Mouse (Mus musculus): ENCODE data around the gene Mcmbp. TPM values are rescaled to one million over a fixed set of nuclear protein-coding genes. Genes with fewer than 3 reads are reported as not detected.

Gene Mcmbp
- total and polyA plus RNA-seq, 3 experiments: 44.6 to 91.1 TPM; not detected in 1

- no peaks in the 10 kb centered on the region for H3K27me3 ChIP-seq (ENCODE audit: control insufficient read depth in 1 of 2, insufficient read depth in 2 of 2, low read length in 2 of 2)
- H3K36me3 ChIP-seq (ENCODE audit: control insufficient read depth in 1 of 2, insufficient read depth in 2 of 2, low read length in 2 of 2): peaks cover 18 to 33% of the 10 kb centered on the region in 2 experiments
- H3K79me2 ChIP-seq (ENCODE audit: control insufficient read depth, insufficient read depth, low read length, poor library complexity): peaks cover 43% of the 10 kb centered on the region
- peaks cover 8 to 27% of the 10 kb centered on the region in 2 experiments for H3K4me1 ChIP-seq (ENCODE audit: control insufficient read depth in 1 of 2, insufficient read depth in 2 of 2, low read length in 2 of 2)
- no peak for DNase-seq (ENCODE audit: low read depth, low spot score)
- no peak for TF ChIP-seq NELFE (IDR thresholded peaks at IDR 0.05; ENCODE audit: low read depth, low read length)
- no peak for TF ChIP-seq MXI1 (IDR thresholded peaks at IDR 0.05; ENCODE audit: low read depth, low read length)
- TF ChIP-seq BHLHE40 (IDR thresholded peaks at IDR 0.05; ENCODE audit: borderline replicate concordance, low read depth, low read length): no peak
- TF ChIP-seq MAZ (IDR thresholded peaks at IDR 0.05; ENCODE audit: low read depth, low read length): no peak
- no peak for TF ChIP-seq RCOR1 (IDR thresholded peaks at IDR 0.05; ENCODE audit: low read depth, low read length)
- TF ChIP-seq CHD2 (IDR thresholded peaks at IDR 0.05; ENCODE audit: low read length): no peak
- no peak for TF ChIP-seq UBTF (IDR thresholded peaks at IDR 0.05; ENCODE audit: borderline replicate concordance, insufficient read depth, low read depth, low read length)
- TF ChIP-seq ETS1 (IDR thresholded peaks at IDR 0.05; ENCODE audit: low read depth, low read length): no peak
- no peak for TF ChIP-seq JUND (IDR thresholded peaks at IDR 0.05; ENCODE audit: low read depth, low read length)
- TF ChIP-seq E2F4 (IDR thresholded peaks at IDR 0.05; ENCODE audit: borderline replicate concordance, low read depth, low read length): no peak
- TF ChIP-seq TAL1 (IDR thresholded peaks at IDR 0.05; ENCODE audit: low read length): no peak
- TF ChIP-seq POLR2AphosphoS2 (IDR thresholded peaks at IDR 0.05; ENCODE audit: low read length): no peak
- no peak for TF ChIP-seq KAT2A (conservative IDR thresholded peaks at IDR 0.05; ENCODE audit: low read depth, low read length)
- no peak for TF ChIP-seq HCFC1 (IDR thresholded peaks at IDR 0.05; ENCODE audit: low read depth, low read length)
- TF ChIP-seq ZNF384 (IDR thresholded peaks at IDR 0.05; ENCODE audit: low read depth, low read length): no peak
- no peak for TF ChIP-seq MAX (IDR thresholded peaks at IDR 0.05; ENCODE audit: low read length)
- no peak for TF ChIP-seq ZC3H11A (IDR thresholded peaks at IDR 0.05; ENCODE audit: low read depth, low read length)
- no peak for TF ChIP-seq MAFK (IDR thresholded peaks at IDR 0.05; ENCODE audit: borderline replicate concordance, low read depth, low read length)
- TF ChIP-seq ZMIZ1 (IDR thresholded peaks at IDR 0.05; ENCODE audit: low read depth, low read length): no peak
- no peak for TF ChIP-seq POLR2AphosphoS5 (IDR thresholded peaks at IDR 0.05; ENCODE audit: borderline replicate concordance, low read depth, low read length)
- H3K27ac ChIP-seq (ENCODE audit: control insufficient read depth, low read depth, low read length): no peak overlapping the region
- no peak overlapping the region for H3K4me3 ChIP-seq (ENCODE audit: control insufficient read depth in 1 of 2, insufficient read depth in 1 of 2, low read depth in 2 of 2, low read length in 2 of 2)
- H3K9me3 ChIP-seq (replicated peaks; ENCODE audit: insufficient read depth, low read length): no peaks in the 10 kb centered on the region
- no peak overlapping the region for H3K9ac ChIP-seq (ENCODE audit: control insufficient read depth, low read depth, low read length, poor library complexity, severe bottlenecking)
These were observed 10.0 kb upstream of the Mcmbp start for GRCm38 (mm10) chr7:128750296-128750695.

- H3K9me3 ChIP-seq (replicated peaks; ENCODE audit: insufficient read depth, low read length): no peaks in the 10 kb centered on the region
- no peaks in the 10 kb centered on the region for H3K27me3 ChIP-seq (ENCODE audit: control insufficient read depth in 1 of 2, insufficient read depth in 2 of 2, low read length in 2 of 2)
- H3K36me3 ChIP-seq (ENCODE audit: control insufficient read depth in 1 of 2, insufficient read depth in 2 of 2, low read length in 2 of 2): peaks cover 17 to 38% of the 10 kb centered on the region in 2 experiments
- H3K4me3 ChIP-seq (ENCODE audit: control insufficient read depth in 1 of 2, insufficient read depth in 1 of 2, low read depth in 2 of 2, low read length in 2 of 2): no peak overlapping the region
- H3K9ac ChIP-seq (ENCODE audit: control insufficient read depth, low read depth, low read length, poor library complexity, severe bottlenecking): no peak overlapping the region
- H3K27ac ChIP-seq (ENCODE audit: control insufficient read depth, low read depth, low read length): no peak overlapping the region
- TF ChIP-seq ETS1 (IDR thresholded peaks at IDR 0.05; ENCODE audit: low read depth, low read length) (peak; percentile 57; the same call in 1 of the 2 replicates), SIN3A (IDR thresholded peaks at IDR 0.05; ENCODE audit: low read length) (peak; percentile 66; the same call in 1 of the 2 replicates), MAX (IDR thresholded peaks at IDR 0.05; ENCODE audit: low read length) (no peak), EP300 (IDR thresholded peaks at IDR 0.05; ENCODE audit: low read depth in 1 of 2, low read length in 2 of 2) (peak; percentile 68 to 80), POLR2AphosphoS2 (IDR thresholded peaks at IDR 0.05; ENCODE audit: low read length) (no peak), GATA1 (IDR thresholded peaks at IDR 0.05; ENCODE audit: low read depth, low read length) (peak; percentile 61), MXI1 (IDR thresholded peaks at IDR 0.05; ENCODE audit: low read depth, low read length) (peak; percentile 32; the same call in 1 of the 2 replicates), TCF12 (IDR thresholded peaks at IDR 0.05; ENCODE audit: low read depth, low read length) (peak; percentile 74), USF1 (IDR thresholded peaks at IDR 0.05; ENCODE audit: low read depth, low read length) (0 out of 2 replicates have a peak, but pooled peaks have one; percentile 8), MAZ (IDR thresholded peaks at IDR 0.05; ENCODE audit: low read depth, low read length) (0 out of 2 replicates have a peak, but pooled peaks have one; percentile 28), TAL1 (IDR thresholded peaks at IDR 0.05; ENCODE audit: low read length) (peak; percentile 79), HCFC1 (IDR thresholded peaks at IDR 0.05; ENCODE audit: low read depth, low read length) (no peak), RCOR1 (IDR thresholded peaks at IDR 0.05; ENCODE audit: low read depth, low read length) (peak; percentile 44; the same call in 1 of the 2 replicates)
- DNase-seq (ENCODE audit: low read depth, low spot score): peak; percentile 78
- peaks cover 48% of the 10 kb centered on the region for H3K79me2 ChIP-seq (ENCODE audit: control insufficient read depth, insufficient read depth, low read length, poor library complexity)
- H3K4me1 ChIP-seq (ENCODE audit: control insufficient read depth in 1 of 2, insufficient read depth in 2 of 2, low read length in 2 of 2): peaks cover 8 to 31% of the 10 kb centered on the region in 2 experiments
These were observed 8.5 kb upstream of the Mcmbp start for GRCm38 (mm10) chr7:128748758-128749157.
